Mouse (Mus musculus): ENCODE data around the gene 2210010C04Rik. TPM values are rescaled to one million over a fixed set of nuclear protein-coding genes. Genes with fewer than 3 reads are reported as not detected.

Gene 2210010C04Rik
- total RNA-seq (2021), result not detected
- long read RNA-seq, experiment 1, result 0 reads
- long read RNA-seq, experiment 2, transcript 2210010C04Rik-201 (5 exons, 2,142 nt), result major isoform, 135 of 158 reads
- long read RNA-seq, experiment 2, partial matches to known transcripts, result 22 of 158 reads
- long read RNA-seq, experiment 2, other reads (novel, unspliced or antisense), result 1 of 158 reads

DNA sequence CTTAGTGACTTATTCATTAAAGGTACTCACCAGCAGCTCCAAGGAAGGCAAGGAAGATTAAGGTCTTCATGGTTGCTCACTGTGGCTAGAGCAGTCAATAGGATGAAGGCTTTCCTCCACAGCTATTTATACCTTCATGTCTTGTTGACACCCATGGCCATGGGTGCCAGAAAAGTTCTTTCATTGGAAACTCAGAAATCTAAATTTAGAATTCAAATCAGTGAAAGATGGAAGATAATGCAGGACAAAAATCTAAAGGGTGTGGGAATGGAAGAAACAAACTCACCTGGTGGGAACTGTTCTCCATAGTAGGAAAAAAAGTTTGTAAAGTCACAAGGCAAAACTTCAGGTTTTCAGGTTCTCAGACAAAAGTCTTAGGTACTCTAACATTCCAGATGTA lies at the start of gene 2210010C04Rik:
2210010C04Rik (minus strand) TSS at position 101 of the 400 bp plus-strand sequence.
- DNase-seq, result no peak

DNA sequence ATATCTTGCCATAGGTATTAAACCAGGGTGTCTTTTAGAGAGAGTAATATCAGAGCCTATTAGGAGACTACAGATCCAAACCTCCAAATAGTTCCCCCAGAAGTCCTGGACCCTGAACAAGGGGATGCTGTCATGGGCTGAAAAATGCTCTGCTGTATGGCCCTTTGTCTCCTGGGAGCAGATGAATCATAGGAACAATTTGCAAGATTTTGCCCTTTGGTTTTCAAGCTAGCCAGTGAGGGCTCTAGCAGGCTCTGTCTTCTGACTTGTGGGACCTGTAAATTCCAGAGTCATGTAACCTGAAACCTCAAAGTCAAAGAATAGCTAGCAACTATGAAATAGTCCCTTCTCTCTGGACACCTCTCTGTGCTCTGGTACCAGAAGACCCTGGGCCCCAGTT lies 44.8 kb upstream of the 2210010C04Rik start:
- no peak for DNase-seq

DNA sequence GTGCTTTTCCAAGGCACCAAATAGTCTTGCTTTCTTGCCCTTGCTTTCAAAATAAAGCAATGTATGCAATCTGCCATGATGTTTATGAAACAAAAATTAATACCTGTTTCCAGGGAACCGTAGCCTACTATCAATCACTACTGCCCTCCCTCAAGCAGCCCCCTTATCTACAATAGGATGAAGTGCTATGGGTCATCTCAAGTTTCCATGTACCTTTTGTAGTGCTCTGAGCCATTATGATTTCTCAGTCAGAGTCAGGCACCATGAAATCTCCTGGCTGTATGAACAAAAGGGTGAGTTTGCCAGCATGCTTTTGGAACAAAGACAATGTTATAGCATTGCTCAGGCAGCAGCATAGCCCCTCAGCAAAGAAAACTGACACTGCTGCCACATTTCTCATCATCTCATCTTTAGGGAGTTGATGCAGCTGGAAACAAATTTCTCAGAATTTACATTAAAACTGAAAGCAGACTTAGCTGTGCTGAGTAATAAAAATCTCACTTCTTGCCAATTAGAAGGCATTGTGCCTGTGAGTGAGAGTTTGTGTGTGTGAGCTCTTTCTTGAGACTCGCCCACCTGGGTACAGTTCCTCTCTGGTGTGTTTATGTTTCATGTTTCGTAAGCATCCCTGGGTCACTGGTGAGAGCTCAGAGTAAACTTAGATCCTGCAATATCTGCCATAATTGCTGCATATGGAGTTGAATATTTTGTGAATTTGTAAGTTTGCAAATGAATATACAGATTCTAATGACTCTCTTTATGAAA lies 43.4 kb upstream of the 2210010C04Rik start:
- no peak for DNase-seq

DNA sequence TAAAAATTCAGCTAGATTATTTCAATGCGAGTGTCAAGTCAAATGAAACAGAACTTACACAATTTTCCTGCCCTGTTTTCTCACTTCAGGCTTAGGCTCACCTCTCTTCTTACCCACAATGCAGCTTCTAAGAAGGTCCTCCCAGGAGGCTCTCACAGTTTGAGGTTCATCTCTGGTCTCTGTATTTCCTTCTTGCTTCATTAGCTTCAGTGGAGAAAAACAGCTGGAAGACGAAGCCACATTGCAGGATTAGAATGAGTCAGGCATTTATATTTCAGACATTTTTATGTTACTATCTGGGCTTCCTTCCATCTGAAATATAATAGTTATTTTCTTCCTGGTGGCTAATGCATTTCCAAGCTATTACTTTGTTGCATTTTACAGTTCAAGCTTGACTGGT lies 40.4 kb upstream of the 2210010C04Rik start:
- DNase-seq, result no peak

DNA sequence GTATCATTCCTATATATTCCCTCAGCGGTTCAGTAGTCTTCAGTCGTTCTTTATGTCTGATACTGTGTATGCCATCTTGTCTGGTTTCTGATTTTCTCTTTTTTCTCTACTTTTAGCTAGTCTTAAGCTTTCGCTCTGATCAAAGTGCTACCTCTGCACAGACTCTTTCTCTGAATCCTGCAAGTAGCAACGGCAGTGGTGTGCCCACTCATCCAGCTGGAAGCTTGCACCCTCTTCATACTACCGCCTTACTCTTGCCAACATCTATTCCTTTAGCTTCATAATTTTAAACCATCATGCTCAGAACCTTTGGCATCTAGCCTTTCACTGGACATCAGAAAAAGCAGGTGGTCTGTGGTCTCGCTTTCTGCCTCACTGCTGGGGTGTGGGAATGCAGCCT lies 28.0 kb upstream of the 2210010C04Rik start:
- DNase-seq, result no peak

DNA sequence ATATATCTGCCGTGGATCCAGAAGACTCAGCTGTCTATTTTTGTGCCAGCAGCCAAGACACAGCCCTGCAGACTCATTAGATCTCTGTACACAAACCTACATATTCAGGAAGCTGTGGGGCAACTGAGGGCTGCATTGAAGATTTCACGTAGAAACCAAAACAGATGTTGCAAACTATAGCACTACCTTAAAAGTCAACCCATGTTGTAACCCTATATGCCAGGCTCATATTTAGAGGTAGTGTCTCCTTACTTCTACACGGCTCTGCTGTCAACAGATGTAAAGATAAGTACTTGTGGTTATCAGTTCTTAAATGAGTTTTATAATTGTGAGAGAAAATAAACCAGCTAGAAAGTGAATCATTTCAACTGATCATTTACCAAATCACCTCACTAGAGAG lies 27.4 kb upstream of the 2210010C04Rik start:
- DNase-seq, result no peak

DNA sequence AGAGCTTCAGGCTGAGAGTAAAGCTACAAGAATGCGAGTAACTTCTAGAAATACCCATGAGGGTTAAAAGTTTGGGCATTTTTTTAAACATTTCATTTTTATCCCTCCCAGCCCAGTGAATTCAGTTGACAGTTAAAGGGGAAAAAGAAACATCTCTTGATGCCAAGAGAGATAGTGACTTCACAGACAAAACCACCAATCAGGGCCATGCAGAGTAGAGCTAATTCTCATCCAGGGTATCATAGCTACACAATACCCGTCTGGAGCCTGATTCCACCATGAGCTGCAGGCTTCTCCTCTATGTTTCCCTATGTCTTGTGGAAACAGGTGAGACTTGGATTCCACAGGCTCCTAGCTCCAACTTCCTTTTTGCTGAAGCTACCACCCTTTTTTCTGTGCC lies 26.8 kb upstream of the 2210010C04Rik start:
- DNase-seq, result no peak

DNA sequence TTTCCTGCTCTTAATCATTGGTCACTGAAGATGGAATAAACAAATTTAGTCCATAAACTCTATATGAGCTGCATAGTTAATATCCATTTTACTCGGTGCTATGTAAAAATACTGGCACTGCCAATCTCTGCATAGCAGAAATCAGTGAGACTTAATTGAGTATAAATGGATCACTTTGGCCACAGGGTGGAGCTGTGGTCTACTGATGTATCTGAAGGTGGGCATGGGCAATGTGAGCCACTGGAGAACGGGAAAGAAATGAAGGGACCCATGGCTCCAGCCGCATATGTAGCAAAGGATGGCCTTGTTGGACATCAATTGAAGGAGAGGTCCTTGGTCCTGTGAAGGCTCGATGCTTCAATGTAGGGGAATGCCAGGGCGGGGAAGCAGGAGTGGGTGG lies 25.8 kb upstream of the 2210010C04Rik start:
- no peak for DNase-seq

DNA sequence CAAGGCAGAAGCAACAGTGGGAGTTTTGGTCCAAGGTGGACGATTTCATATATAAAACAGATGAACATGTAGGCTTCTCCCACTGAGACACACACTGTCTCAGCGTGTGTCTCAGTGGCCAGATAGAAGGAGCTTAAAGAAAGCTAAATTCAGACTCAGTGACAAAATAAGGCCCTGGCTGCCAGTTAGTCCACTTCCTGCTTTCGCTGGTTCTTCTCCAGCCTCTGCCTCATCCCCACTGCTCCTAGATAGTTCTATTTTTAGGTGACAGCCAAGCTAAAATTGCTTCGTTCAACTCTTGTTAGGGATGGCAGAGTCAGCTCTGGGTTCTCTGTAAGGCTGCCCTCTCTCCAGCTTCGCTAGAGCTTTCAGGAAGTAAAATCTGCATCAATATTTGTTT lies 22.3 kb upstream of the 2210010C04Rik start:
- DNase-seq, result no peak

DNA sequence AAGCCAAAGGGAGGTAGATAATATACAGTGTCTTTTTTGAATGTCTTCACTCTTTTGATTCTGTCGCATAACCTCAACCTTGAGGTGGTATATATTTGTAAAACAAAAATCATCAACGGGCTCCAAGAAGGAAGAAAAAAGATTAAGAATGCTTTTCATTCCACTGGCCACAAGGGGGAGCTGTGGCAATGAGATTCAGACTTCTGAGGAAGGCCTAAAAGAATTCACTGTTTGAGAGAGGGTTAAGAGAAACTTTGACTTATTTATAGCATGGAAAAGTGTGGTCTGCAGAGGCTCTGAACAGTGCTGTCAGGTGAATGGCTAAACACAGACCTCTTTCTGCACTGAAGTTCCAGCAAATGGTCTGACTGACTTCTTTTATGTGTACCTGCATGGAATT lies 20.3 kb upstream of the 2210010C04Rik start:
- peak; percentile 12 to 36 for DNase-seq

DNA sequence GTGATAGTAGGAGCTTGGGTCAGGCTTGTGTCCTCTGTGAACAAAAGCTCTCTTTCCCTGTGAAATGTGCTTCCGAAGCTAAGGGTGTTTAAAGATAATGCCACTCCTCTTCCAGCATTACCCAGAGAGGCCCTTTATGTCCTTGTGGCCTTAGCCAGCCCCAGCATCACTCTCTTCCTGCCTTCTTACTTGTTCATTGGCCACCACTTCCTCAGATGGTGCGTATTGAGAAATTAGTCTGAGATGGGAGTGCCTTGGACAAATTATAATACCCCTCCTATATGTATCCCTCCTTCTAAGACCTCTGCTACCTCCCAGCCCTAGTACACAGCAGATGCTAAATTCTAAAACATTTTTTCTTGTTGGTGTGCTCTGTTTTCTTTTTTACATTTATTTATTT lies 19.1 kb upstream of the 2210010C04Rik start:
- DNase-seq, result no peak

DNA sequence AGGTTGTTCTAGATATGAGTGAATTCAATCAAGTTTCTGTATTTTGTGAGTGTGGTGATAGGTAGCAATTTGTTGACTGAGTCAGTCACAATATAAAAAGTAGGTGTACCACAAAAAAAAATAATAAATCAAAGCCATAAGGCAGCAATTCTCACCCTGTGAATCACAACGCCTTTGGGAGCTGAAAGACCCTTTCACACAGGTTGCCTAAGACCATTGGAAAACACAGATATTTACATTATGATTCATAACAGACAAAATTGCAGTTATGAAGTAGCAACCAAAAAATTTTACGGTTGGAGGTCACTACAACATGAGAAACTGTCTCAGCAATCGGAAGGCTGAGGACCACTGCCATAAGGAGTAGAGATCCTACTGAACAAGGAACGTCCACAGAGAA lies 16.5 kb upstream of the 2210010C04Rik start:
- DNase-seq, result no peak

DNA sequence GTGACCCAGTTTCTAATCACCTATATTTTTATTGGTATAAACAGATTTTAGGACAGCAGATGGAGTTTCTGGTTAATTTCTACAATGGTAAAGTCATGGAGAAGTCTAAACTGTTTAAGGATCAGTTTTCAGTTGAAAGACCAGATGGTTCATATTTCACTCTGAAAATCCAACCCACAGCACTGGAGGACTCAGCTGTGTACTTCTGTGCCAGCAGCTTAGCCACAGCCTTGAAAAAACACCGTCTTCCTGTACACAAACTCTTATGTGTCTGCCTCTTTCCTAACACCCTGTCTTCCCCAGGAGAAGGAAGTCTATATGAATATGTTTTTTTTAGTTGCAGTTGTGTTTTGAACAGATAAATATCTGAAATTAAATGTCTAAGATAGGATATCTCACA lies 13.3 kb upstream of the 2210010C04Rik start:
- DNase-seq, result no peak

DNA sequence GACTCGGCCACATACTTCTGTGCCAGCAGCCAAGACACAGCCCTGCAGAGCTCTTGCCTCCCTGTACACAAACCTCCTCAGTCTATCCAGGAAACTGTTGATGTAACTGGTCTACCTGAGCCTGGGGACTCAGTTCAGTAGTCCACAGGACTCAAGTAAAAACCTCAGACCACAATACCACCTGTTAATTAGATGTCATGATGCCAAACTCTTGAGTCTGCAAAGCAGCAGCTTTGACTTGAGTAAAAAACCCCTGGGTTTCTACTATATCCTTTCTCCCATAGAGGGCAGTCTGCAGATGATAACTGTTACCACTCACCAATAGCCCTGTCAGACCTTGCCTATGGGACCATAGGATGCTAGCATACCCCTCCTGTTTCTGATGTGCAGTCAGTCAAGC lies 12.7 kb upstream of the 2210010C04Rik start:
- DNase-seq, result no peak

DNA sequence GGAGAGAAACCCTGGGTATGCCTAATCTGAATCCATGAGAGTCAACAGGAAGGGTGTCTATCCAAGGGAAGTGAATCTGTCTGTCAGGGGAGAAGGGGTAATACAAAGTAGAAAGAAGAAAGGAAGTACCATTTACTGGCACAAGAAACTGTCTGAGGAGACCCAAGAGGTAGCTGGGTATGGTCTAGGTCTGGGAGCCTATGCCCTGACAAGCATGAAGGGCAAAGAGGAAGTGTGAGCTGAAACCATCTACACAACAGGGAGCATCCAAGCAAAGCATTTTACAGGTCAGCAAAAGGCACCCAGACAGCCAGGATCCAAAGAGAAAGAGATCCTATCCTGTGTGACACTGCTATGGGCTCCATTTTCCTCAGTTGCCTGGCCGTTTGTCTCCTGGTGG lies 11.9 kb upstream of the 2210010C04Rik start:
- DNase-seq, result no peak

DNA sequence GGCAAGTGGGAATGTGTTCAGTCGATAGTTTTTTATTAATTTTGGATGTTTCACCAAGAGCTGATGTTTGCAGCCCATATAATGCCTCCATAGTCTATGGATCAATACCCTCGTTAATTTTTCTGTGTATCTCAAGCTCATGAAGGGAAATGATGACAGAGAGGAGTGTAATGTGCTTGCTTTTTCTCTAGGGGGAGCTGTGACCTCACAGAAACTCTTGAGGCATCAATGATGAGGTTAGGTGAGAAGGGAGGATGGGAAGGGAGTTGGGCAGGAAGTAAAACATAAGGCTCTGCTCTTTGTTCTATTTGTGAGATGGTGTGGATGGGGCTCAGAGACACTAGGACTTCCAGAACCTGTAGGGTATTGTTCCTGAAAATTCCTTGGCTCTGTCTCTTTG lies 11.2 kb upstream of the 2210010C04Rik start:
- no peak for DNase-seq

DNA sequence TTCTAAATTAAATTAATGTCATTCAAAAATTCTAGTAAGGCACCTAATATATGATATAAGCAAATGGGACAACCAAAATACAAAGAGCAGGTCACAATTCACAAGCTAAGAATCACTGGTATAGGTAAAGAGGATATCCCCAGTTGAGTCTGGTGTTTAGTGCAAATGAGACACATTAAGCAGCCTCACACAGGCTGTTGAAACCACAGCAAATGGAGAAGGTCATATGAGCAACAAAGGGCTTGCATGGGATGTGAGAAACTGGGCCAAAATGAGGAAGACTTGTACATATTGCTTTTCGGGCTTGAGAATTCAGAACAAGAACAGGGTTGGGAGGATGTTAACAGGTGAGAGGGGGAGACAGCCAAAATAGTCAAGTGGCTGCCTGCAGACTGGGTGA lies 9.4 kb upstream of the 2210010C04Rik start:
- no peak for DNase-seq

DNA sequence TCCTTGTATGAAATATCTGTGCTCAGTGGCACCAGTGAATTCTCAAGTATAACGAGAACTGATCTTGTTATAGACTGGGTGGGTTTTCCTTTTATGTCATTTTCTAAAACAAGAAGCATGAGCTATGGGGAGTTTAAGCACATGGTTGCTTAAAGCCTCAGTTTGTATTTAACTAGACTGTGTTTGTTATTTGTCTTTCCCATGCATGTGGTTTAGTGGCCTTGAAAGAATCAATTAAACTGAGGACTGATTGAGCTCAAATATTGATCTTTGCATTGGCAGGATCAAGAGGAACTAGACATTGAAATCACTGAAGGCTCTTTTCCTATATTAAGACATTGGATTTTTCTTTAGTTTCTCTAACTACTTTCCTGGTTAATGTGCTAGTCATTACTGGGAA lies 9.0 kb upstream of the 2210010C04Rik start:
- no peak for DNase-seq

DNA sequence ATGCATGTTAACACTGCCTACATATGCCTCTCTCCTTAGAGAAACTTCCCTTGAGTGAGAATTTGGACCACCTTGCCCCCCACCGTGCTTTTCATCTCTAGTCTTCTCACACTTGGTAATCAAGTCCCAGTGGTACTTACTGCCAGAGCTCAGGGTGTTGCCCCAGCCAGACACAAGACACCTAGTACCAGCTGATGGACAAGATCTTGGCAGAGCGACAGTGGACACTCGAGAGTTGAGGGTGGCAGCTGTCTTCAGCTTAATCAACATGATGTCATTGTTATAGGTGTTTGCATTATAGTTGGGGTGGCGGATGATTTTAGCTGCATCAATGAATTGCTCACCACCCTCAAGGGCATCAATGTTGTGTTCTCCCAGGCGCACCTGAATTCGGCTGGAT lies 2.5 kb downstream of the 2210010C04Rik start:
- no peak for DNase-seq

DNA sequence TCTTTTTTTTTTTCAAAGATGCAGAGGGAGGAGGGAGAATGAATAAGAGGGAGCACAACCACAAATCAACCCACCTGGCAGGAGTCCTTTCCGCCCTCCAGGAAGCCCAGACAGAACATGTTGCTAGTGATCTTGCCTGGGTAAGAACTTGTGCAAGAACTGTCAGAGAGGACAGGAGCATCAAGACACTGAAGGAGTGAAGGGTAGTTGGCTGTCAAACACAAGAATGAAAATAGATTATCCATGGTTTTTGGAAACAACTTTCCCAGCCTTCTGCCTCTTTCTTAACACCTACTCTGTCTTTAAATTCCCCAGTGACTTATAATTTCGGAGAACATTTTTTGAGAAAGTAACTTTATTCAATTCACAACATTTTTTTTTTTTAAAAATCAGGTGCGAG lies 3.1 kb downstream of the 2210010C04Rik start:
- DNase-seq, result no peak

DNA sequence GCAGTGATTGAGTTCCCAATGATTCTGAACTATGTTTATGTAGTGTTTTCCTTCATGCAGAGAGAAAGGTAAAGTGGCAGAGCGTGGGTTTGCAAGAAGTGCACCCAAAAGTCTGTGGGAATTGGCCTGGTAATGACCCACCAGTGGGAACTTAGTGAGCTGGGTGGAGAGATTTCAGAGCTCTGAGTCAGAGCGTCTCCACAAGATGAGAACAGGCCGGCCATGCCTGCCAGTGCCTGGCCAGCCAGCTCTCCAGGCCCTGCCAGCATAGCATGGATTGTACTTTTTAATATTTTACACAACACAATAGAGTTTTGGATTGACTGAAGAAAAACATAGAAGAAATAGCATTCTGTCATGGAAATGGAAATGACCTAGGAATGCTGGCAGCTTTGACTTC lies 4.5 kb downstream of the 2210010C04Rik start:
- DNase-seq, result no peak

DNA sequence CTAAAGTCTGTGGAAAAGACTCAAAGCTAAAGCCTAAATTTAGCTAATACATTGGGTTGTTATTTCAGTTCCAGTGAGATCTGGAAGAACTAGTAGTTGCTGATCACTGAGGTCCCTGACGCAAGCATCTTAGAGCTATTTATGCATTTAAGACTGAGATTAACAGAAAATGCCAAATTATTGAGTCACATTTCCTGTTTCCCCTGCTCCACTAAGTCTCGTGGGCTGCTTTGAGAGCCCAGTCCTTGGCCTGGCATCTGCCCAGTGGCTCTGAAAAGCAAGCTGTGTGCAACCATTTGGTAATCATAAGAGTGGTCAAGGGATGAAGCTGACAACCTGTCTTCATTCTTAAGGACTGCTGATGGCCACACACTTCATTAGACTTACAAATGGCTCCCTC lies 8.3 kb downstream of the 2210010C04Rik start:
- no peak for DNase-seq

DNA sequence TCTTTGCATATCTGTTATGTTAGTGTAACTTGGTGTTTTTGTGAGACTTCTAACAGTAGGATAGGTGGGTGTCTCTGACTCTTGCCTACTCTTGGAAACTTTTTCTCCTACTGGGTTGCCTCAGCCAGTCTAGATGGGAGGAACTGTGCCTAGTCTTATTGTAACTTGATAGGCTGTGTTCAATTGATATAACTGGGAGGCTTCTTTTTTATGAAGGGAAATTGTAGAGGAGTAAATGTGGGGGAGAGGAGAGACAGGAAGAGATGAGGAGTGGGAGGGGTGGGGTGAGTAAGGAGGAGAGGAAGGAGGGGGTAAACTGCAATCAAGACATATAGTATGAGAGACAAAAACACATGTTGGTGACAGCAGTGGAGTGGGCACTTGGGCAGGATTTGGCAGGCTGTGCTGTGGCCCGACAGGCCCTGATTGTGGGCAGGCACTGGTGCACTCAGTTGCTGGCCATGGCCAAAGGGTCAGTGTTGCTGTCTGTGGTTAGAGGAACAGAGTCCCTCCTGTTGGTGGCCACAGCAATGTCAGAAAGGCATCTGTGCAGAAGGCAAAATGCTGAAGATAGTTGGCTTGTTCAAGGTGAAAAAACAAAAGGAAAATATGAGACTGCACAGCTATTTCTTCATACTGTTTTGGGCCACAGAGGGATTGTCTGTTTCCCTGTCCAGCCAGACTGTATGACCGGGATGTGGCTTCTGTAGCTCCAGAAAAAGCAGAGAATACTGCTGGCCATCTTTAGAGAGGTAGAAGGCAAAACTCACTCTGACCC lies 9.2 kb downstream of the 2210010C04Rik start:
- no peak for DNase-seq

Measured in adrenal gland, postnatal 36 days (tissue).